8 mouse cellular contexts compared by ENCODE assay signal in genomic region chr10:77258041-77258590, GRCm38 (mm10). TPM values are rescaled to one million over a fixed set of nuclear protein-coding genes. Genes with fewer than 3 reads are reported as not detected.
DNase-seq lines count a peak whose midpoint lies in the region; ATAC-seq and TF ChIP-seq lines count a peak whose summit lies in the region.

No protein-coding gene starts in this region.

- H3K4me1 ChIP-seq in heart, embryonic 13.5 days, result peaks cover 25% of the 10 kb centered on the region
- H3K4me1 ChIP-seq in MEL (ENCODE audit: control insufficient read depth in 1 of 2, insufficient read depth in 2 of 2, low read length in 2 of 2), result peaks cover 0 to 3% of the 10 kb centered on the region in 2 experiments; a peak in 1 of 4 replicates
- H3K4me1 ChIP-seq in hindbrain, embryonic 11.5 days (replicated peaks; ENCODE audit: control insufficient read depth, insufficient read depth, low read length), result 0 out of 2 replicates have a peak, but pooled peaks cover 3% of the 10 kb centered on the region
- peaks cover 39% of the 10 kb centered on the region for H3K4me1 ChIP-seq in midbrain, embryonic 10.5 days

- H3K79me2 ChIP-seq in MEL (ENCODE audit: control insufficient read depth, insufficient read depth, low read length, poor library complexity), result peaks cover 9% of the 10 kb centered on the region

- no peak for TF ChIP-seq POLR2A in MEL (IDR thresholded peaks at IDR 0.05; ENCODE audit: control insufficient read depth in 1 of 2, insufficient read depth in 1 of 2, low read depth in 1 of 2, low read length in 2 of 2, poor library complexity in 1 of 2)

- peak overlapping the region; percentile 94 for H3K4me3 ChIP-seq in heart, embryonic 13.5 days
- peak overlapping the region in 1 of 2 experiments; percentile 62; a peak in 2 of 4 replicates for H3K4me3 ChIP-seq in MEL (ENCODE audit: control insufficient read depth in 1 of 2, insufficient read depth in 1 of 2, low read depth in 2 of 2, low read length in 2 of 2)
- H3K4me3 ChIP-seq in hindbrain, embryonic 11.5 days (ENCODE audit: low read depth, low read length), result no peak overlapping the region
- H3K4me3 ChIP-seq in midbrain, embryonic 10.5 days, result peak overlapping the region; percentile 95

- peak overlapping the region; percentile 81 for H3K9ac ChIP-seq in heart, embryonic 13.5 days
- H3K9ac ChIP-seq in MEL (ENCODE audit: control insufficient read depth, low read depth, low read length, poor library complexity, severe bottlenecking), result no peak overlapping the region; the same call in 1 of the 2 replicates
- no peak overlapping the region; the same call in 1 of the 2 replicates for H3K9ac ChIP-seq in hindbrain, embryonic 11.5 days (ENCODE audit: low read depth, low read length)

- no peaks in the 10 kb centered on the region for H3K27me3 ChIP-seq in heart, embryonic 13.5 days (replicated peaks)
- H3K27me3 ChIP-seq in MEL (ENCODE audit: control insufficient read depth in 1 of 2, insufficient read depth in 2 of 2, low read length in 2 of 2), result no peaks in the 10 kb centered on the region
- no peaks in the 10 kb centered on the region for H3K27me3 ChIP-seq in hindbrain, embryonic 11.5 days (ENCODE audit: control insufficient read depth, insufficient read depth, low read length)
- H3K27me3 ChIP-seq in midbrain, embryonic 10.5 days (ENCODE audit: low read depth, poor library complexity, severe bottlenecking), result no peaks in the 10 kb centered on the region

- peaks cover 28% of the 10 kb centered on the region for H3K36me3 ChIP-seq in heart, embryonic 13.5 days
- peaks cover 0 to 2% of the 10 kb centered on the region in 2 experiments; a peak in 1 of 4 replicates for H3K36me3 ChIP-seq in MEL (ENCODE audit: control insufficient read depth in 1 of 2, insufficient read depth in 2 of 2, low read length in 2 of 2)
- H3K36me3 ChIP-seq in hindbrain, embryonic 11.5 days (ENCODE audit: control insufficient read depth, insufficient read depth, low read length), result no peaks in the 10 kb centered on the region
- H3K36me3 ChIP-seq in midbrain, embryonic 10.5 days, result peaks cover 27% of the 10 kb centered on the region

- no peak for DNase-seq in heart, postnatal 36 days
- no peak for DNase-seq in MEL (ENCODE audit: low read depth, low spot score)
- DNase-seq in hindbrain, embryonic 11.5 days (ENCODE audit: low spot score), result no peak
- DNase-seq in midbrain, embryonic 10.5 days (ENCODE audit: low spot score), result no peak
- no peak for DNase-seq in thymus, postnatal 14 days
- no peak for DNase-seq in frontal cortex, postnatal 25 days (ENCODE audit: low spot score in 2 of 2)
- DNase-seq in thymus, postnatal 10 days (ENCODE audit: low spot score in 2 of 2), result no peak

- no peaks in the 10 kb centered on the region for H3K9me3 ChIP-seq in heart, embryonic 13.5 days
- no peaks in the 10 kb centered on the region for H3K9me3 ChIP-seq in MEL (replicated peaks; ENCODE audit: insufficient read depth, low read length)
- H3K9me3 ChIP-seq in hindbrain, embryonic 11.5 days (ENCODE audit: control insufficient read depth, low read length), result no peaks in the 10 kb centered on the region
- H3K9me3 ChIP-seq in midbrain, embryonic 10.5 days (replicated peaks), result no peaks in the 10 kb centered on the region

- peak overlapping the region; percentile 74 for H3K4me2 ChIP-seq in heart, embryonic 13.5 days
- H3K4me2 ChIP-seq in hindbrain, embryonic 11.5 days (replicated peaks; ENCODE audit: low read depth, low read length), result peak overlapping the region; percentile 78

- 51% methylated on average over 4 of the region's 4 CpGs for WGBS in heart, embryonic 13.5 days
- 59% methylated on average over 4 of the region's 4 CpGs for WGBS in hindbrain, embryonic 11.5 days
- WGBS in midbrain, embryonic 10.5 days, result 62% methylated on average over 4 of the region's 4 CpGs

- H3K27ac ChIP-seq in heart, embryonic 13.5 days (replicated peaks), result peak overlapping the region; percentile 93; the same call in 1 of the 2 replicates
- no peak overlapping the region for H3K27ac ChIP-seq in MEL (ENCODE audit: control insufficient read depth, low read depth, low read length)
- H3K27ac ChIP-seq in hindbrain, embryonic 11.5 days (ENCODE audit: low read depth, low read length), result no peak overlapping the region
- H3K27ac ChIP-seq in midbrain, embryonic 10.5 days (replicated peaks), result peak overlapping the region; percentile 94

- intact Hi-C loops in heart, postnatal 36 days (cut with DNase I), result no loop called here

- no peak for ATAC-seq in heart, embryonic 13.5 days (ENCODE audit: extremely low read depth, insufficient number of reproducible peaks, low FRiP score, low TSS enrichment)
- no peak for ATAC-seq in hindbrain, embryonic 11.5 days (ENCODE audit: low FRiP score)

- peak in 2 of 3 experiments; percentile 4 to 16; a peak in 2 of 6 replicates for TF ChIP-seq CTCF in MEL (IDR thresholded peaks at IDR 0.05 in 2 of 3, conservative IDR thresholded peaks at IDR 0.05 in 1 of 3; ENCODE audit: control insufficient read depth in 1 of 3, insufficient read depth in 1 of 3, low read depth in 2 of 3, low read length in 3 of 3, poor library complexity in 1 of 3, severe bottlenecking in 1 of 3)

- no peak for TF ChIP-seq EP300 in MEL (IDR thresholded peaks at IDR 0.05; ENCODE audit: low read depth in 1 of 2, low read length in 2 of 2)

- no peak; the same call in 1 of the 2 replicates for TF ChIP-seq RAD21 in MEL (IDR thresholded peaks at IDR 0.05; ENCODE audit: low read depth, low read length)

TF ChIP-seq in MEL, 35 proteins besides CTCF, POLR2A, EP300 and RAD21:
- no peak for TF ChIP-seq ZC3H11A (IDR thresholded peaks at IDR 0.05; ENCODE audit: low read depth, low read length)
- no peak for TF ChIP-seq ZNF384 (IDR thresholded peaks at IDR 0.05; ENCODE audit: low read depth, low read length)
- TF ChIP-seq TBP (IDR thresholded peaks at IDR 0.05; ENCODE audit: low read depth, low read length), result 0 out of 2 replicates have a peak, but pooled peaks have one; percentile 53
- no peak for TF ChIP-seq TCF12 (IDR thresholded peaks at IDR 0.05; ENCODE audit: low read depth, low read length)
- no peak for TF ChIP-seq MEF2A (IDR thresholded peaks at IDR 0.05; ENCODE audit: extremely low read depth, insufficient replicate concordance, low read depth, low read length, poor library complexity, severe bottlenecking)
- TF ChIP-seq GATA1 (IDR thresholded peaks at IDR 0.05; ENCODE audit: low read depth, low read length), result no peak
- TF ChIP-seq NELFE (IDR thresholded peaks at IDR 0.05; ENCODE audit: low read depth, low read length), result no peak
- TF ChIP-seq TAL1 (IDR thresholded peaks at IDR 0.05; ENCODE audit: low read length), result no peak

RNA-seq across cellular contexts. Expression of gene Pofut2, which starts 0.9 kb away (rescaled TPM):
- 120 and 122 TPM in 2 replicates for polyA plus RNA-seq in heart, embryonic 13.5 days (2015; fragmentation: Nextera tagmentation; extraction: Ambion mirVana)
- 10 to 100 TPM; 39.2 to 40.7 TPM for total RNA-seq in heart, postnatal 36 days (2021)
- total RNA-seq in MEL (2012; rRNA removed), result 13.5 and 20.3 TPM in 2 replicates
- 10 to 100 TPM in 1 of 2 experiments, not detected in 1; 24.5 TPM for polyA plus RNA-seq in MEL (2012; ENCODE audit: insufficient read depth in 1 of 2, insufficient read length in 2 of 2, low read depth in 1 of 2, low replicate concordance in 2 of 2, missing spikeins in 1 of 2)
- polyA plus RNA-seq in hindbrain, embryonic 11.5 days (2014; fragmentation: Nextera tagmentation; extraction: Ambion mirVana), result 68.4 and 72.6 TPM in 2 replicates
- polyA plus RNA-seq in midbrain, embryonic 10.5 days (2016; fragmentation: Nextera tagmentation; extraction: Ambion mirVana), result 80.2 and 82.2 TPM in 2 replicates

Comparison
In these comparisons a context has a peak if more than half of its experiments do, and no peak if none do; other contexts are left out.
1. H3K27ac ChIP-seq: peak in heart, embryonic 13.5 days (single experiment) and midbrain, embryonic 10.5 days (single experiment); none in MEL (single experiment) and hindbrain, embryonic 11.5 days (single experiment).